Mouse (Mus musculus) lung, embryonic 16.5 days (tissue): ENCODE results near the gene Fam214a. TPM values are rescaled to one million over a fixed set of nuclear protein-coding genes. Genes with fewer than 3 reads are reported as not detected.

Experiments used
- ATAC-seq: fragments of 200-750 bp; cut with Nextera tagmentation; 2 replicates; pipeline ENCODE4 v1.8.0; 2017; ENCODE audit warnings: low read depth, mild to moderate bottlenecking, moderate library complexity
- H3K27ac ChIP-seq: fragments of 300-500 bp; sonication (generic); 2 replicates; pipeline ENCODE4 v1.5.1; 2014; ENCODE audit warnings: mild to moderate bottlenecking, control low read depth, low read length
- H3K27me3 ChIP-seq: fragments of 300-500 bp; sonication (generic); 2 replicates; pipeline ENCODE4 v1.6.1; 2014; ENCODE audit warnings: low read depth, low read length, mixed read lengths; ENCODE audit not compliant: control insufficient read depth, insufficient read depth
- H3K36me3 ChIP-seq: fragments of 300-500 bp; sonication (generic); 2 replicates; pipeline ENCODE4 v1.6.1; 2014; ENCODE audit warnings: low read length; ENCODE audit not compliant: control insufficient read depth, insufficient read depth
- H3K4me1 ChIP-seq: fragments of 300-500 bp; sonication (generic); replicated peaks from 2 replicates; pipeline ENCODE4 v1.6.1; 2014; ENCODE audit warnings: low read length, mixed read lengths; ENCODE audit not compliant: control insufficient read depth, insufficient read depth
- H3K4me2 ChIP-seq: fragments of 300-500 bp; sonication (generic); 2 replicates; pipeline ENCODE4 v1.6.1; 2014; ENCODE audit warnings: low read depth, low read length, control low read depth
- H3K4me3 ChIP-seq: fragments of 300-500 bp; sonication (generic); 2 replicates; pipeline ENCODE4 v1.5.1; 2014; ENCODE audit warnings: mild to moderate bottlenecking, low read length, control low read depth
- H3K9ac ChIP-seq: fragments of 300-500 bp; sonication (generic); 2 replicates; pipeline ENCODE4 v1.6.1; 2014; ENCODE audit warnings: low read length, control low read depth
- H3K9me3 ChIP-seq: fragments of 300-500 bp; sonication (generic); 2 replicates; pipeline ENCODE4 v1.6.1; 2016; ENCODE audit warnings: low read length; ENCODE audit not compliant: control insufficient read depth
- WGBS: fragments of 180-500 bp; shearing (Covaris S2); extraction: QIAGEN DNeasy Blood & Tissue Kit; methylation state at CpG from one replicate; pipeline ENCODE4 v1.1.7; 2014; 5-methylcytosine and 5-hydroxymethylcytosine counted together
- polyA plus RNA-seq: library from polyadenylated mRNA; unstranded; fragments of >200 nt; fragmentation: Nextera tagmentation; extraction: Ambion mirVana; gene quantifications from 2 replicates; pipeline ENCODE4 v1.2.1, GENCODE M21; 2015

The Fam214a gene
- polyA plus RNA-seq, 1 experiment from 2014 or later = 12.1 TPM

GRCm38 (mm10) chr9:74975416-74975815 lies 22.7 kb downstream of the Fam214a start:
- ATAC-seq = peak; percentile 30
- Histone ChIP-seq H3K27me3 (no peaks in the 10 kb centered on the region), H3K4me1 (peaks cover 19% of the 10 kb centered on the region), H3K9ac (peak overlapping the region; percentile 60), H3K36me3 (no peaks in the 10 kb centered on the region), H3K4me3 (peak overlapping the region; percentile 59), H3K9me3 (no peaks in the 10 kb centered on the region), H3K4me2 (peak overlapping the region; percentile 73), H3K27ac (peak overlapping the region; percentile 85)
- WGBS = 9% methylated on average over 7 of the region's 7 CpGs

- H3K27ac ChIP-seq = peak overlapping the region; percentile 85
- H3K27me3 ChIP-seq = no peaks in the 10 kb centered on the region
- no peaks in the 10 kb centered on the region for H3K9me3 ChIP-seq
- H3K4me2 ChIP-seq = peak overlapping the region; percentile 73
- peak overlapping the region; percentile 59 for H3K4me3 ChIP-seq
- H3K9ac ChIP-seq = peak overlapping the region; percentile 70
- ATAC-seq = peak; percentile 100
- under 1% methylated on average over 23 of the region's 23 CpGs for WGBS
- no peaks in the 10 kb centered on the region for H3K36me3 ChIP-seq
- peaks cover 19% of the 10 kb centered on the region for H3K4me1 ChIP-seq
These were observed 23.4 kb downstream of the Fam214a start for GRCm38 (mm10) chr9:74975911-74976563.

DNA sequence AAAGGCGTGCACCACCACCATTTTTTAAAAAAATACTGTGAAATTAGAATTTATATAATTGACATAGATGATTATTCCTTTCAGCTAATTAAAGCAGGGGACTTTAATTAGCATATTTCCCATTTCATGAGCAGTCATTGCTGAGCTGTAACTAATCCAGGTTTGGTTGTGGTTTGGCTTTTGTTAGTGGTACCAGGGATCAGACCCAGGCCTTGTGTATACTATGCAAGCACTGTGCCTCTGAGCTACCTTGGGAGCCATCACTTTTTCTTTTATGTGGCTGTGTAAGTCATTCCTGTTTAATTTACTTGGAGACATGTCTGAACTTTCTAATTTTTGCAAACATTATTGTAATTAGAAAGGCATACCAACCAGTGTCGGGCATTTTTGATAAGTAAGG lies 24.6 kb downstream of the Fam214a start:
- no peak overlapping the region for H3K4me3 ChIP-seq

DNA sequence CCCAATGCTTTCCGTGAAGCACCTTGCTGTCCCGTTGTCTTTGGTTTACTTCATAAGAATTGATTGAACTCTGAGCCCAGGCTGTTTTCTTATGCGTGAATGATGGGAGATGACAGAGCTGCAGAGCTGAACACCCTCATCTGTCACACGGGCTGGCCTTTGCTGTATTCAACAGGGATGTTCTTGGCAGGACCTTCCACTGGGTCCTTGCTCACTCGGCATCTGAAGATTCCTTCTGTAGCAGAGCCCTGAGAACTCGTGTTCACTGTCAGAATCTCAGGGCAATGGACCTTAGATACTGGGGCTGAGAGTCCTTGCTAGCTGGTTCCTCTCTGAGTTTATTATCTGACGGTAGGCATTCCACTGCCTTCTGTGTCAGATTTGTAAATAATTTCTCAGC lies 25.3 kb downstream of the Fam214a start:
- Histone ChIP-seq H3K9me3 (no peaks in the 10 kb centered on the region), H3K9ac (no peak overlapping the region), H3K27me3 (no peaks in the 10 kb centered on the region), H3K36me3 (no peaks in the 10 kb centered on the region), H3K27ac (no peak overlapping the region), H3K4me2 (no peak overlapping the region), H3K4me1 (peaks cover 15% of the 10 kb centered on the region), H3K4me3 (no peak overlapping the region)
- 55% methylated on average over 7 of the region's 7 CpGs for WGBS
- ATAC-seq = no peak

More for the DNA sequence above, 24.6 kb downstream of the Fam214a start:
- 86% methylated on average over 2 of the region's 2 CpGs for WGBS
- Histone ChIP-seq H3K4me2 (no peak overlapping the region), H3K36me3 (no peaks in the 10 kb centered on the region), H3K4me1 (peaks cover 19% of the 10 kb centered on the region), H3K9me3 (no peaks in the 10 kb centered on the region), H3K27me3 (no peaks in the 10 kb centered on the region), H3K27ac (no peak overlapping the region), H3K9ac (no peak overlapping the region)
- no peak for ATAC-seq

DNA sequence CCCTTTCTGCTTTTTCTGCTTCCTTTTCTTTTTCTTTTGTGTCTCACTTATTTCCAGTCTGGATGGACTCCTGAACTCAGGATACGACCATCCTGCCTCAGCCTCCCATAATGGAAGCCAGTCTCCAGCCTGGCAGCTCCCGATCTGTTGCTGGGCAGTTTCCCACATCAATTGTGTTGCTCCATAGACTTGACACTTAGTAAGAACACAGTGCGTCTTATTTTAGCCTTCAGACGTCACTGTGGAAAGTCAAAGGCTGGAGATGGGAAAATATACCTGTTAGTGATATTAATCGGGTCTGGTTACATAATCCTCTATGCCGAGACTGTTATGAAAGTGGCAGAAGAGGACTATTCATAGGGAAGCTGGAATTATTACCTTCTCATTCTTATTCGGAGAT lies 26.2 kb downstream of the Fam214a start:
- Histone ChIP-seq H3K27me3 (no peaks in the 10 kb centered on the region), H3K4me3 (no peak overlapping the region), H3K9ac (no peak overlapping the region), H3K27ac (no peak overlapping the region), H3K9me3 (no peaks in the 10 kb centered on the region), H3K36me3 (no peaks in the 10 kb centered on the region), H3K4me2 (no peak overlapping the region), H3K4me1 (peaks cover 15% of the 10 kb centered on the region)
- WGBS = 83% methylated on average over 7 of the region's 7 CpGs
- ATAC-seq = no peak

DNA sequence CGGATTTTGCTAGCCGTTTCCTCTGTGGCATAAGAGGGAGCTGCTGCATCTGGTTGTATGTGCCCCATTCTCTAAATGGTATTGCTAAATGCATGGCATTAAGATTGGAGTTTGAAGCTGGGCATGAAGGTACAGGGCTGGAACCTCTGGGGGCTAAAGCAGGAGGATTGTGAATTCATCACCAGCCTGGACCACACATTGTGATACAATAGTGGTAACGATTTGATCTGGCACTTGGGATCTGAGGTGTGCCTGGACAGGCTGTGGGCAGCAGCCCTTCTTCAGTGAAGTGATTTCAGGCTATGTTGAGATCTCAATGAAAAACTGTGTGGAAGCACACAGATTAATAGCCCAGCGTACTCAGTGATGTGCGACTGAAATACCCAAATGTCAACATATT lies 26.7 kb downstream of the Fam214a start:
- Histone ChIP-seq H3K4me2 (no peak overlapping the region), H3K4me3 (no peak overlapping the region), H3K4me1 (peaks cover 13% of the 10 kb centered on the region), H3K27ac (no peak overlapping the region), H3K36me3 (no peaks in the 10 kb centered on the region), H3K27me3 (no peaks in the 10 kb centered on the region), H3K9ac (no peak overlapping the region), H3K9me3 (no peaks in the 10 kb centered on the region)
- 81% methylated on average over 5 of the region's 5 CpGs for WGBS
- ATAC-seq = no peak

DNA sequence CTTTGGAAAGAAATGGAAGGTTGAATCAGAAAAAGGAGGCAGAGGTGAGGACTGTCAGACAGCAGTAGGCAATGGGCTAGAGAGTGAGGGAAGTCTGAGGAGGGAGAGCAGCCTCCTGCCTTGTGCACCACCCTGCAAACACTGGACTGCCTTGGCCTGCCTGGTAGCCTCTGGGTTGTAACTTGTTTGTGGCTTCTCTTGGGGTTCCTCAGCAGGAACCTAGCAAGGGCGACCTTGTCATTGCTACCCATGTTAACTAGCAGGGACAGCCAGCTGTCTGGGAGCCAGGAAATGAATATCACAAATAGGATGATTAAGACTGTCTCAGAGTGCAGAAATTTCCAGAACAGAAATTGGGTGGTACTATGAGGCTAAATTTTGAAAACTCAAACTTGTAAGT lies 27.2 kb downstream of the Fam214a start:
- no peak overlapping the region for H3K4me2 ChIP-seq
- 76% methylated on average over 1 of the region's 1 CpGs for WGBS
- H3K9me3 ChIP-seq = no peaks in the 10 kb centered on the region

GRCm38 (mm10) chr9:74981663-74982111 lies 29.0 kb downstream of the Fam214a start:
- Histone ChIP-seq H3K9ac (no peak overlapping the region), H3K27ac (no peak overlapping the region), H3K4me2 (no peak overlapping the region), H3K36me3 (no peaks in the 10 kb centered on the region), H3K4me1 (no peaks in the 10 kb centered on the region; the same call in 1 of the 2 replicates), H3K4me3 (no peak overlapping the region), H3K9me3 (no peaks in the 10 kb centered on the region), H3K27me3 (no peaks in the 10 kb centered on the region)
- WGBS = 59% methylated on average over 3 of the region's 3 CpGs
- ATAC-seq = no peak

More for the DNA sequence above, 27.2 kb downstream of the Fam214a start:
- no peaks in the 10 kb centered on the region for H3K27me3 ChIP-seq
- no peak overlapping the region for H3K9ac ChIP-seq
- H3K27ac ChIP-seq = no peak overlapping the region
- no peak overlapping the region for H3K4me3 ChIP-seq
- no peak for ATAC-seq
- H3K4me1 ChIP-seq = peaks cover 8% of the 10 kb centered on the region
- H3K36me3 ChIP-seq = no peaks in the 10 kb centered on the region

- 71% methylated on average over 8 of the region's 8 CpGs for WGBS
- Histone ChIP-seq H3K27ac (no peak overlapping the region), H3K36me3 (no peaks in the 10 kb centered on the region), H3K4me3 (no peak overlapping the region), H3K27me3 (no peaks in the 10 kb centered on the region), H3K9ac (no peak overlapping the region), H3K4me2 (no peak overlapping the region), H3K9me3 (no peaks in the 10 kb centered on the region), H3K4me1 (no peaks in the 10 kb centered on the region; the same call in 1 of the 2 replicates)
- no peak for ATAC-seq
These were observed 29.5 kb downstream of the Fam214a start for GRCm38 (mm10) chr9:74982193-74982592.
